Mouse (Mus musculus) heart, embryonic 15.5 days (tissue): Measurements from ENCODE around the gene Apol8. TPM values are rescaled to one million over a fixed set of nuclear protein-coding genes. Genes with fewer than 3 reads are reported as not detected.

ENCODE experiments used
- ATAC-seq: fragments of 200-750 bp; cut with Nextera tagmentation; replicated peaks from 2 replicates; pipeline ENCODE4 v1.8.0; 2017; ENCODE audit warnings: low read depth, moderate TSS enrichment; ENCODE audit not compliant: insufficient number of reproducible peaks, insufficient read depth, low FRiP score
- H3K27ac ChIP-seq: fragments of 300-500 bp; sonication (generic); 2 replicates; pipeline ENCODE4 v1.5.1; 2015; ENCODE audit warnings: mild to moderate bottlenecking, inconsistent platforms
- H3K27me3 ChIP-seq: fragments of 300-500 bp; sonication (generic); 2 replicates; pipeline ENCODE4 v1.6.1; 2015; ENCODE audit warnings: inconsistent platforms
- H3K36me3 ChIP-seq: fragments of 300-500 bp; sonication (generic); 2 replicates; pipeline ENCODE4 v1.6.1; 2015; ENCODE audit warnings: mild to moderate bottlenecking, inconsistent platforms
- H3K4me1 ChIP-seq: fragments of 300-500 bp; sonication (generic); replicated peaks from 2 replicates; pipeline ENCODE4 v1.6.1; 2015; ENCODE audit warnings: inconsistent platforms
- H3K4me2 ChIP-seq: fragments of 300-500 bp; sonication (generic); 2 replicates; pipeline ENCODE4 v1.6.1; 2015; ENCODE audit warnings: inconsistent platforms, mild to moderate bottlenecking, moderate library complexity
- H3K4me3 ChIP-seq: fragments of 300-500 bp; sonication (generic); 2 replicates; pipeline ENCODE4 v1.5.1; 2015; ENCODE audit warnings: mild to moderate bottlenecking, inconsistent platforms
- H3K9ac ChIP-seq: fragments of 300-500 bp; sonication (generic); 2 replicates; pipeline ENCODE4 v1.6.1; 2015; ENCODE audit warnings: mild to moderate bottlenecking, inconsistent platforms
- H3K9me3 ChIP-seq: fragments of 300-500 bp; sonication (generic); replicated peaks from 2 replicates; pipeline ENCODE4 v1.6.1; 2016; ENCODE audit warnings: inconsistent platforms
- WGBS: fragments of 180-500 bp; shearing (Covaris S2); methylation state at CpG from one replicate; pipeline ENCODE4 v1.1.7; 2015; ENCODE audit warnings: mixed read lengths; 5-methylcytosine and 5-hydroxymethylcytosine counted together
- polyA plus RNA-seq: library from polyadenylated mRNA; unstranded; fragments of >200 nt; fragmentation: Nextera tagmentation; extraction: Ambion mirVana; gene quantifications from 2 replicates; pipeline ENCODE4 v1.2.1, GENCODE M21; 2015

Apol8 gene
- polyA plus RNA-seq, 1 experiment from 2014 or later: not detected

DNA sequence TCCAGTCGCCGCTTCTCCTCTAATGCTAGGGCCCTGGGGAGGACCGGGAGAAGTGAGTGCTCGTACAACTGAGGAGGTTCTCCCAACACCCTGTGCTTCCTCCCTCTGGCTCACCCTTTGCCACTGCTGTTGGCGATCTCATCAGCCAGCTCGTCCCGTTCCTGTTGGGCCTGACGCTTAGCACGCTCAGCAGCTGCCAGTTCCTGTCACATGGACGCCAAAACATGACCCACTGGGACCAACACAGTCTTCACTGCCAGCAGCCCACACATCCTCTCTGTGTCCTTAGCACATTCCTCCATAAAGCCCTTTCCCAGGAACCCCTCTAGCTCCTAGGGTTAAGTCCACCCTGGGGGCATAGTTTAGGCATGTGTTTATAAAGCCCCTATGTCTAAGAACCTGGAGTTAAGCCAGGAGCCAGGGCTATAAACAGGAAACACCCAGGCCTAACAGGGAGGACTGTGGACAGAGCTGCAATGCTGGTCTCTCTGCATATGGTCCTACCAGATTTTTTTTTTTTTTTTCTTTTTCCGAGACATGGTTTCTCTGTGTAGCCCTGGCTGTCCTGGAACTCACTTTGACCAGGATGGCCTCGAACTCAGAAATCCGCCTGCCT is 7.7 kb upstream of the Apol8 start:
- no peak overlapping the region for H3K4me3 ChIP-seq
- no peak overlapping the region for H3K4me2 ChIP-seq
- no peak overlapping the region for H3K9ac ChIP-seq
- peaks cover 99% of the 10 kb centered on the region for H3K36me3 ChIP-seq
- 72% methylated on average over 13 of the region's 13 CpGs for WGBS
- no peaks in the 10 kb centered on the region for H3K27me3 ChIP-seq
- no peaks in the 10 kb centered on the region for H3K9me3 ChIP-seq
- no peak for ATAC-seq
- peak overlapping the region; percentile 30 for H3K27ac ChIP-seq
- 0 out of 2 replicates have a peak, but pooled peaks cover 6% of the 10 kb centered on the region for H3K4me1 ChIP-seq

DNA sequence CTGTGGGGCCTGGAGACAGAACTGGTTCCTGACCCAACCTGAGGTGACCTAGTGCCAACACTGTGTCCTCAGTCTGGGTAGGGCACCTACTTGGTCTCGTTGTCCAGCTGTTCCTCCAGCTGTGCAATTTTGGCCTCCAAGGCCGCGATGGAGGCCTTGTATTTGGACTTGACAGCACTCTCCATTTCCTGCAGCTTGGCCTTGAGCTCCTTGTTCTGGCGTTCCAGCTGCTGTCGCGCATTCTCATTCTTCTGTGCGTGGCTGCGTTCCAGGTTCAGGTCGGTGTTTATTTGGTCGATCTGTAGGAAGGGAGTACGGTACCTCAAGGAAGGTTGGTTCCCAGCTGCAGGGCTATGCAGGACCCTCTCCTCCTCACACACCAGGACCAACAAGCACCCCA is 6.9 kb upstream of the Apol8 start:
- 0 out of 2 replicates have a peak, but pooled peaks cover 6% of the 10 kb centered on the region for H3K4me1 ChIP-seq
- peaks cover 96% of the 10 kb centered on the region for H3K36me3 ChIP-seq
- H3K27me3 ChIP-seq: no peaks in the 10 kb centered on the region
- H3K9me3 ChIP-seq: no peaks in the 10 kb centered on the region
- no peak overlapping the region for H3K9ac ChIP-seq
- no peak overlapping the region for H3K4me2 ChIP-seq
- WGBS: 79% methylated on average over 11 of the region's 11 CpGs
- H3K27ac ChIP-seq: peak overlapping the region; percentile 30
- ATAC-seq: no peak
- no peak overlapping the region for H3K4me3 ChIP-seq

DNA sequence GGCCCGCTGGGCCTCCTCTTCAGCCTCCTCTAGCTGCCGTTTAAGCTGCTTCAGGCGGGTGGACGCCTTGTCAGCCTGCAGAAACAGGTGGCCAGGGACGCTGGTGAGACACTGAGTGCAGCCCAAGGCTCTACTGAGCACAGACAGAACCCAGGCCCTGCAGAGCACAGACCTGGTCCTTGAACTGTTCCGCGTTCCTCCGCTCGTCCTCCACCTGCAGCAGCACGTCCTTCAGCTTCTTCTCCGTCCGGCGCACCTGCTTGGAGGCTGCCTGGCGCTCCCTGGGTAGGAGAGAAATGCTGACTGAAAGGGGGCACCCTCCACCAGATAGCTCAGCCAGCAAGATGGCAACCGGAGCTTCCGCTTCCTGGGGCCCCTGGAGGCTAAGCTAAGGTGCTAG is 6.2 kb upstream of the Apol8 start:
- H3K9me3 ChIP-seq: no peaks in the 10 kb centered on the region
- H3K4me2 ChIP-seq: no peak overlapping the region
- H3K27ac ChIP-seq: no peak overlapping the region
- no peak for ATAC-seq
- H3K9ac ChIP-seq: no peak overlapping the region
- no peaks in the 10 kb centered on the region for H3K27me3 ChIP-seq
- WGBS: 85% methylated on average over 16 of the region's 16 CpGs
- 0 out of 2 replicates have a peak, but pooled peaks cover 6% of the 10 kb centered on the region for H3K4me1 ChIP-seq
- H3K36me3 ChIP-seq: peaks cover 89% of the 10 kb centered on the region
- H3K4me3 ChIP-seq: no peak overlapping the region

DNA sequence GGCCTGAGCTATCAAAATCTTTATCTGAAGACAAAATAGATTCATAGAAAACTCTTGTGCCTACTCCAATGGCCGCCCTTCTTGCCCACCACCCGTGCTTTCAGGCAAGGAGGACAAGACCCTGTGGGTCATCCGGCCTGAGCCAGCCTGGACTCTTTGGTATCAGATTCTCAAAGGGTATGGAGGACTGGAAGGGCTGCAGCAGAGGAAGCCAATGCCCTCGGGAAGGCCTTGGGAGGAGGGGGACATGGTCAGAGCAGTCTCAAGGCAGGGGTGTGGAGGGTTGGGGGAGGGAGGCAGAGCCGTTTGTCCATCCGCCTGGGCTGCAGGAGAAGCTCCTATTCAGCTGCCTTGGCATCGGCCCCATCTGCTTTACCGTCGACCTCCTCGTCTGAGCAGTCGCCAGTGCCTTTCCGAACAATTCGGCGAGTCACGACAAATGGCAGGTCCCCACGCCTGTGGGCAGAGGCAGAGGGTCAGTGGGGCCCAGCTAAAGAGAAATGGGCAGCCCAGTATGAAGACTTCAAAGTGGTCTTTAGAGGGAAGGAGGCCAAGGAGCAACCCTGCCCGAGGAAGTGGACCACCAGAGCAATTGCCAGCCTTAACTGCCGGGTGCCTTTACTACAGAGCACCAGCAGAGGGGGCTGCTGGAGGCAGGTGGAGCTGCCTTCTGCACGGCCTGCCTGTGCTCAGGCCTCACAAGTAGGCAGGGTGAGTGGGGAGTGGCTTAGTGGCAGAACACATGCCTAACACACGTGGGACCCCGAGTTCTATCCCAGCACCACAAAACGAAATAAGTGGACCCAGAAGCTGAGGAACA is 5.0 kb upstream of the Apol8 start:
- 72% methylated on average over 22 of the region's 22 CpGs for WGBS
- Histone ChIP-seq H3K9ac (no peak overlapping the region), H3K27me3 (no peaks in the 10 kb centered on the region), H3K27ac (no peak overlapping the region), H3K36me3 (peaks cover 76% of the 10 kb centered on the region), H3K9me3 (no peaks in the 10 kb centered on the region), H3K4me2 (no peak overlapping the region), H3K4me3 (no peak overlapping the region), H3K4me1 (0 out of 2 replicates have a peak, but pooled peaks cover 6% of the 10 kb centered on the region)
- ATAC-seq: 0 out of 2 replicates have a peak, but pooled peaks have one; percentile 20

- WGBS: 94% methylated on average over 7 of the region's 7 CpGs
Measured at GRCm38 (mm10) chr15:77761083-77761482, 4.3 kb upstream of the Apol8 start.

GRCm38 (mm10) chr15:77760037-77760436 is 3.2 kb upstream of the Apol8 start:
- no peak overlapping the region for H3K4me3 ChIP-seq
- WGBS: 89% methylated on average over 16 of the region's 16 CpGs
- no peak overlapping the region for H3K27ac ChIP-seq
- H3K9ac ChIP-seq: no peak overlapping the region
- H3K27me3 ChIP-seq: no peaks in the 10 kb centered on the region
- no peak overlapping the region for H3K4me2 ChIP-seq
- H3K4me1 ChIP-seq: no peaks in the 10 kb centered on the region
- H3K9me3 ChIP-seq: no peaks in the 10 kb centered on the region
- peaks cover 59% of the 10 kb centered on the region for H3K36me3 ChIP-seq
- ATAC-seq: no peak

More at GRCm38 (mm10) chr15:77761083-77761482, 4.3 kb upstream of the Apol8 start:
- 0 out of 2 replicates have a peak, but pooled peaks cover 6% of the 10 kb centered on the region for H3K4me1 ChIP-seq
- H3K4me2 ChIP-seq: no peak overlapping the region
- H3K27ac ChIP-seq: no peak overlapping the region
- no peaks in the 10 kb centered on the region for H3K9me3 ChIP-seq
- ATAC-seq: no peak
- H3K4me3 ChIP-seq: no peak overlapping the region
- no peak overlapping the region for H3K9ac ChIP-seq
- H3K27me3 ChIP-seq: no peaks in the 10 kb centered on the region
- peaks cover 69% of the 10 kb centered on the region for H3K36me3 ChIP-seq

DNA sequence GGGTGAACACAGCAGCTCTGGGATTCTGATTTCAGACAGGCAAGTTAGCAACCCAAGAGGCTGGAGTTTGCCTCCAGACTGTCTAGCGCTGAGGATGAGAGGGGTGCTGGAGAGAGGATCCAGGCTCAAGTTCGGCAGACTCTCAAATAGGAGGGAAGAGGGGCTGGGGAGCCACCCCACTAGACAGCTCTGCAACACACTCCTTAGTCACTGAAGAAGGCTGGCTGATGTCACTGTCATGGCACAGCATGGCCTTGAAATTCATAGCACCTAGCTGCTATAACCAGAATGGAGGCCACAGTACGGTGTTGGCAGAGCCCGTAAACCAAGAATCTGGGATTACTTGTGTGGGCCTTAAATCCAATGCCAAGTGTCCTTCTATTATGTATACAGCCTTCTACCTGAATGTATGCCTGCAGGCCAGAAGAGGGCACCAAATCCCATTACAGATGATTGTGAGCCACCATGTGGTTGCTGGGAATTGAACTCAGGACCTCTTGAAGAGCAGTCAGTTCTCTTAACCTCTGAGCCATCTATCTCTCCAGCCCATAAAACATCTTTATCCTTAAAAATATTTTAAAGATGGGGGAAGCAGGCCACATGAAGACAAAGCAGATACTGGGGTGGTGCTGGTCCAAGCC is 903 bp upstream of the Apol8 start:
- no peak overlapping the region for H3K4me2 ChIP-seq
- no peak overlapping the region for H3K27ac ChIP-seq
- no peak overlapping the region for H3K4me3 ChIP-seq
- no peak for ATAC-seq
- no peaks in the 10 kb centered on the region for H3K27me3 ChIP-seq
- H3K9me3 ChIP-seq: no peaks in the 10 kb centered on the region
- H3K36me3 ChIP-seq: peaks cover 37% of the 10 kb centered on the region
- no peaks in the 10 kb centered on the region for H3K4me1 ChIP-seq
- no peak overlapping the region for H3K9ac ChIP-seq
- whole genome bisulfite sequencing: 75% methylated on average over 4 of the region's 4 CpGs

DNA sequence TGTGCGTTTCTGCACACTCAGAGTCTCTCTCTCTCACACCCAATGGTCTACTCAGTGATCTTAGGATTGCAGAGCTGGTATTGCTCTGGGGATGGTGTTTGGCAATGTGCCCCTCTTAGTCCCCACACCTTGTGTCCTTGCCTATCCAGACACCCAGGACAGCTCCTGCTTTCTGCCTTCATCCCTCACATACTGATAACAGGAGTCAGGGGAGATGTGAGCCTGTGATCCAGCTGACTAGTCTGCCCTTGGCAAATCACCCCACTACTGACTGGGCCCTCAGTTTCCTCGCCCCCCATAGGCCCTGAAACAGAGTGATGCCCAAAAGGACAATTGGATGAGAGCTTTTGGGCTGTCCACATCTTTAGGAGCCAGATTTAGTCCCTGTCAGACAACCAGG is 722 bp downstream of the Apol8 start:
- no peak overlapping the region for H3K9ac ChIP-seq
- H3K36me3 ChIP-seq: peaks cover 20% of the 10 kb centered on the region
- no peak overlapping the region for H3K4me3 ChIP-seq
- ATAC-seq: no peak
- no peaks in the 10 kb centered on the region for H3K27me3 ChIP-seq
- 72% methylated on average over 2 of the region's 2 CpGs for WGBS
- H3K9me3 ChIP-seq: no peaks in the 10 kb centered on the region
- H3K4me1 ChIP-seq: no peaks in the 10 kb centered on the region
- no peak overlapping the region for H3K27ac ChIP-seq
- no peak overlapping the region for H3K4me2 ChIP-seq

GRCm38 (mm10) chr15:77755132-77755531 is 1.7 kb downstream of the Apol8 start:
- Histone ChIP-seq H3K4me3 (no peak overlapping the region), H3K9me3 (no peaks in the 10 kb centered on the region), H3K27me3 (no peaks in the 10 kb centered on the region), H3K4me1 (no peaks in the 10 kb centered on the region), H3K9ac (no peak overlapping the region), H3K4me2 (no peak overlapping the region), H3K27ac (no peak overlapping the region), H3K36me3 (peaks cover 11% of the 10 kb centered on the region)
- no peak for ATAC-seq
- 25% methylated on average over 1 of the region's 2 CpGs for WGBS

- Histone ChIP-seq H3K4me2 (no peak overlapping the region), H3K27me3 (no peaks in the 10 kb centered on the region), H3K27ac (no peak overlapping the region), H3K9me3 (no peaks in the 10 kb centered on the region), H3K4me1 (no peaks in the 10 kb centered on the region), H3K36me3 (no peaks in the 10 kb centered on the region), H3K4me3 (no peak overlapping the region), H3K9ac (no peak overlapping the region)
- WGBS: 50% methylated on average over 11 of the region's 11 CpGs
- no peak for ATAC-seq
Measured at GRCm38 (mm10) chr15:77752443-77752842, 4.4 kb downstream of the Apol8 start.

- H3K4me2 ChIP-seq: no peak overlapping the region
- ATAC-seq: no peak
- WGBS: 25% methylated on average over 1 of the region's 1 CpGs
Measured at GRCm38 (mm10) chr15:77750461-77750860, 6.3 kb downstream of the Apol8 start.

More at GRCm38 (mm10) chr15:77750461-77750860, 6.3 kb downstream of the Apol8 start:
- Histone ChIP-seq H3K9ac (no peak overlapping the region), H3K27me3 (no peaks in the 10 kb centered on the region), H3K4me3 (no peak overlapping the region), H3K4me1 (no peaks in the 10 kb centered on the region), H3K27ac (no peak overlapping the region), H3K36me3 (no peaks in the 10 kb centered on the region), H3K9me3 (no peaks in the 10 kb centered on the region)
